Mouse (Mus musculus) liver, embryonic 11.5 days (tissue): ENCODE results near the gene Ciita. TPM values are rescaled to one million over a fixed set of nuclear protein-coding genes. Genes with fewer than 3 reads are reported as not detected.

Experiments
- ATAC-seq: fragments of 200-750 bp; cut with Nextera tagmentation; replicated peaks from 2 replicates; pipeline ENCODE4 v1.8.0; 2017; ENCODE audit warnings: moderate number of reproducible peaks, mild to moderate bottlenecking, moderate TSS enrichment, moderate library complexity; ENCODE audit not compliant: low FRiP score
- DNase-seq: peaks from one replicate; pipeline ENCODE4 v3.0.0-alpha.2; 2017; ENCODE audit warnings: low spot score
- H3K27ac ChIP-seq: fragments of 300-500 bp; sonication (generic); 2 replicates; pipeline ENCODE4 v1.5.1; 2014; ENCODE audit warnings: mild to moderate bottlenecking, low read depth, low read length, control low read depth
- H3K27me3 ChIP-seq: fragments of 300-500 bp; sonication (generic); replicated peaks from 2 replicates; pipeline ENCODE4 v1.6.1; 2014; ENCODE audit warnings: low read length, mixed read lengths; ENCODE audit not compliant: control insufficient read depth, insufficient read depth
- H3K36me3 ChIP-seq: fragments of 300-500 bp; sonication (generic); 2 replicates; pipeline ENCODE4 v1.6.1; 2014; ENCODE audit warnings: mild to moderate bottlenecking, low read length, moderate library complexity, mixed read lengths; ENCODE audit not compliant: control insufficient read depth, insufficient read depth
- H3K4me1 ChIP-seq: fragments of 300-500 bp; sonication (generic); replicated peaks from 2 replicates; pipeline ENCODE4 v1.6.1; 2014; ENCODE audit warnings: low read length, mixed read lengths; ENCODE audit not compliant: control insufficient read depth, insufficient read depth
- H3K4me2 ChIP-seq: fragments of 300-500 bp; sonication (generic); 2 replicates; pipeline ENCODE4 v1.6.1; 2014; ENCODE audit warnings: mild to moderate bottlenecking, control low read depth, moderate library complexity
- H3K4me3 ChIP-seq: fragments of 300-500 bp; sonication (generic); 2 replicates; pipeline ENCODE4 v1.5.1; 2014; ENCODE audit warnings: low read depth, low read length, control low read depth
- H3K9ac ChIP-seq: fragments of 300-500 bp; sonication (generic); 2 replicates; pipeline ENCODE4 v1.6.1; 2014; ENCODE audit warnings: low read depth, low read length, control low read depth
- H3K9me3 ChIP-seq: fragments of 300-500 bp; sonication (generic); 2 replicates; pipeline ENCODE4 v1.6.1; 2016; ENCODE audit warnings: low read length, inconsistent platforms, mixed read lengths; ENCODE audit not compliant: control insufficient read depth
- WGBS: fragments of 180-500 bp; shearing (Covaris S2); extraction: QIAGEN DNeasy Blood & Tissue Kit; methylation state at CpG from one replicate; pipeline ENCODE4 v1.1.7; 2014; 5-methylcytosine and 5-hydroxymethylcytosine counted together
- polyA plus RNA-seq: library from polyadenylated mRNA; unstranded; fragments of >200 nt; fragmentation: Nextera tagmentation; extraction: Ambion mirVana; gene quantifications from 2 replicates; pipeline ENCODE4 v1.2.1, GENCODE M21; 2014

Ciita gene
- polyA plus RNA-seq, 1 experiment from 2014 or later: 0.14 TPM

GRCm38 (mm10) chr16:10446573-10447263, 33.1 kb upstream of the Ciita start:
- no peaks in the 10 kb centered on the region for H3K27me3 ChIP-seq
- no peak overlapping the region for H3K27ac ChIP-seq
- 42% methylated on average over 13 of the region's 13 CpGs for WGBS
- 0 out of 2 replicates have a peak overlapping the region, but pooled peaks have one; percentile 9 for H3K9ac ChIP-seq
- ATAC-seq (no peak), DNase-seq (no peak)
- no peaks in the 10 kb centered on the region for H3K36me3 ChIP-seq
- H3K4me1 ChIP-seq: peaks cover 5% of the 10 kb centered on the region; the same call in 1 of the 2 replicates
- H3K9me3 ChIP-seq: no peaks in the 10 kb centered on the region
- H3K4me3 ChIP-seq: peak overlapping the region; percentile 31
- peak overlapping the region; percentile 58 for H3K4me2 ChIP-seq

DNA sequence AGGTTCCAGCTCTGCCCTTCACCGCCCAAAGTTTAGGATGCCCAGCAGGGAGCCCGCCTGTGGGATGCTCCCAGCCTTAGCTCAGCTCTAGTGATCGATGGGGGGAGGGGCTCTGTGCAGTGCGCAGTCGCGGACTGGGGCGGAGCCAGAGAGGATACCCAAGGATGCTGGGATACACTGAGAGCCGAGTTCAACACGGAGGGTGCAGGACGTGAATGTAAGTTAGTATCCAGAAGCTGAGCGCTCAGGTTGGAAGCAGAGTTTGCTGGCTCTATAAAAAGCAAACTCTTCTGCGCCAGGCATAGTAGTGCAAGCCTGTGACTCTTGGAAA, 32.6 kb upstream of the Ciita start, which contains the start of gene Tvp23a:
Tvp23a (minus strand) TSS at position 99 of the 331 bp plus-strand sequence.
- ATAC-seq: peak; percentile 74

DNA sequence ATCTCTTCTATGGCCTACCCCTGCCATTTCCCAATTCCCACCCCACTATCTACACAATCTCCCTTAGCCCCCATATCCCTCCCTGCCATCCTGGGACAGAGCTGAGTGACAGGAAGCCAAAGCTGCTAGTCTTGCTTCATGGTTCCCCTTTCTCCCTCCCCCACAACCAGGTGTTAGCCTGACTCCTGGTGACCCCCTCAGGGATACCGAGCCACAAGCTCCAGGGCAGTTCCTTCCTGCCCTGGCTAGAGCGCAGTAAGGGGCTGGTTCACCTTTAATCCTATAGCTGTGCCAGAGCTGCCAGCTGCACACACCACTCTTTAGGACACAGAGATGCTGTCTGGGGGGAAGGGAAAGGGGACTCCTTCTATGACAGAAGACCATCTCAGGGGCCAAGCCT, 32.1 kb upstream of the Ciita start:
- H3K36me3 ChIP-seq: no peaks in the 10 kb centered on the region
- H3K4me3 ChIP-seq: peak overlapping the region; percentile 31; the same call in 1 of the 2 replicates
- DNase-seq (no peak), ATAC-seq (no peak)
- H3K4me1 ChIP-seq: peaks cover 5% of the 10 kb centered on the region; the same call in 1 of the 2 replicates
- no peaks in the 10 kb centered on the region for H3K27me3 ChIP-seq
- no peaks in the 10 kb centered on the region for H3K9me3 ChIP-seq
- 39% methylated on average over 2 of the region's 2 CpGs for WGBS
- H3K4me2 ChIP-seq: peak overlapping the region; percentile 58
- H3K27ac ChIP-seq: no peak overlapping the region
- H3K9ac ChIP-seq: no peak overlapping the region

More for the DNA sequence above, 32.6 kb upstream of the Ciita start, which contains the start of gene Tvp23a:
- H3K27ac ChIP-seq: no peak within 1 kb of the TSS
- H3K4me3 ChIP-seq: peak within 1 kb of the TSS; percentile 31
- no peaks in the 10 kb centered on the region for H3K36me3 ChIP-seq
- H3K9ac ChIP-seq: peak within 1 kb of the TSS; percentile 26; the same call in 1 of the 2 replicates
- peak; percentile 53 for DNase-seq
- H3K9me3 ChIP-seq: no peaks in the 10 kb centered on the region
- peak within 1 kb of the TSS; percentile 58 for H3K4me2 ChIP-seq
- peaks cover 5% of the 10 kb centered on the region; the same call in 1 of the 2 replicates for H3K4me1 ChIP-seq
- 13% methylated on average over 12 of the region's 12 CpGs for WGBS
- H3K27me3 ChIP-seq: no peaks in the 10 kb centered on the region

GRCm38 (mm10) chr16:10448931-10449330, 30.9 kb upstream of the Ciita start:
- no peak overlapping the region; the same call in 1 of the 2 replicates for H3K27ac ChIP-seq
- H3K9ac ChIP-seq: no peak overlapping the region

GRCm38 (mm10) chr16:10451906-10452305, 28.0 kb upstream of the Ciita start:
- peaks cover 5% of the 10 kb centered on the region; the same call in 1 of the 2 replicates for H3K4me1 ChIP-seq
- H3K4me2 ChIP-seq: no peak overlapping the region
- no peaks in the 10 kb centered on the region for H3K27me3 ChIP-seq
- no peak for ATAC-seq
- H3K9ac ChIP-seq: no peak overlapping the region
- no peak for DNase-seq
- H3K27ac ChIP-seq: no peak overlapping the region
- H3K4me3 ChIP-seq: no peak overlapping the region
- no peaks in the 10 kb centered on the region for H3K36me3 ChIP-seq
- WGBS: 74% methylated on average over 2 of the region's 2 CpGs
- H3K9me3 ChIP-seq: no peaks in the 10 kb centered on the region

More at GRCm38 (mm10) chr16:10448931-10449330, 30.9 kb upstream of the Ciita start:
- no peaks in the 10 kb centered on the region for H3K36me3 ChIP-seq
- WGBS: 70% methylated on average over 9 of the region's 9 CpGs
- DNase-seq: no peak
- H3K4me3 ChIP-seq: no peak overlapping the region
- H3K4me2 ChIP-seq: no peak overlapping the region
- ATAC-seq: no peak
- H3K9me3 ChIP-seq: no peaks in the 10 kb centered on the region
- H3K4me1 ChIP-seq: peaks cover 5% of the 10 kb centered on the region; the same call in 1 of the 2 replicates
- no peaks in the 10 kb centered on the region for H3K27me3 ChIP-seq

GRCm38 (mm10) chr16:10452445-10452896, 27.4 kb upstream of the Ciita start:
- Histone ChIP-seq H3K4me2 (no peak overlapping the region), H3K9ac (no peak overlapping the region), H3K36me3 (no peaks in the 10 kb centered on the region), H3K9me3 (no peaks in the 10 kb centered on the region), H3K4me3 (no peak overlapping the region), H3K27me3 (no peaks in the 10 kb centered on the region), H3K27ac (no peak overlapping the region), H3K4me1 (peaks cover 5% of the 10 kb centered on the region; the same call in 1 of the 2 replicates)
- ATAC-seq (no peak), DNase-seq (no peak)
- WGBS: 80% methylated on average over 8 of the region's 8 CpGs

DNA sequence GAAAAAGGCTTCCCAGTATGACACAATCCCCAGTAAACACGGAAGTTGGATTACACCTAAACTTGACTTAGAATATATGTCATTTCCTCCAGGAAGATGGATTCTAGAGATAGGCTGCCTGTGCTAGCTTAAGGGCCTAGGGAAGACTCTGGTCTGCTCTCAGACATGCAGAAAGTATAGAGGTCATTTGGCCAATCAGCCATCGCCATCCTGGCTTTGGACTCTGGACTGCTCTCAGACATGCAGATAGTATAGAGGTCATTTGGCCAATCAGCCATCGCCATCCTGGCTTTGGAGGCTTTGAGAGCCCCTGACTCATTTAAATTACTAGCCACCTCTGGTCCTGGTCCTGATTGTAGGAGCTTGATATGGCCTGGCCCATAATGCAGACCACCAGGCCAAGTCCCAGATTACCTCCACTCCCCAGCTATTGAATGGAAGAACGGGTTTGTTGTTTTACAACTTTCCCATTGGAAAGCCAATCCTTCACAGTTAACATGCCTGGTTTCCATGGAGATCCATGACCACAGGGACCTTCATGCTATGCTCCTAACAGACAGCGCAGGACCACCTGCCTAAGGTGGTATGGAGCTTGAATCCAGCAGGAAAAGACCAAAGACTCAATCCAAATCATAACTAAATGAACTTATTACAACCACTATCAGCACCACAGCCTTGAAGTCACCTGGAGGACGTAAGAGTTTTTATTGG, 25.8 kb upstream of the Ciita start:
- H3K27ac ChIP-seq: no peak overlapping the region
- ATAC-seq: no peak

DNA sequence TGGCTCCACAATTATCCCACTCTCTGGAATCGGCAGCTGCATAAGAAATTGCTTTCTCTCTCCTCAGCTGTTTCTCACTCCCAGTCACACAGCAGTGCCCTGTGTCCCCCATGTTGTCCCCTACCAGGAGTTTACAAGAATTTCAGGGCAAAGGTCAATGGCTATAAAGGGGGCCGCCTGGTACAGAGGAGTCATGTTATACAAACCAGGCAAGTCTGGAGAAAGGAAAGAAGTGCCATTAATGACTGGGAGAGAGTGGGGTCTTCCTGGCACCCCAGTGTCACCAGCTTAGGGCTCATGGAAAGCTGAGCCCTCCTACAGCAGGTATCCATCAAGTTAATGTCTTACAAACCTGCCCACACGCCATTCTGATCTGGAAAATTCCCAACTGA, 25.3 kb upstream of the Ciita start:
- no peak overlapping the region for H3K4me3 ChIP-seq
- no peaks in the 10 kb centered on the region for H3K4me1 ChIP-seq
- no peaks in the 10 kb centered on the region for H3K36me3 ChIP-seq
- WGBS: 60% methylated on average over 3 of the region's 3 CpGs
- H3K9ac ChIP-seq: no peak overlapping the region
- no peaks in the 10 kb centered on the region for H3K9me3 ChIP-seq
- no peak overlapping the region for H3K27ac ChIP-seq
- no peaks in the 10 kb centered on the region for H3K27me3 ChIP-seq
- no peak for DNase-seq
- H3K4me2 ChIP-seq: no peak overlapping the region
- ATAC-seq: no peak

More for the DNA sequence above, 25.8 kb upstream of the Ciita start:
- Histone ChIP-seq H3K4me1 (no peaks in the 10 kb centered on the region), H3K4me3 (no peak overlapping the region), H3K9me3 (no peaks in the 10 kb centered on the region), H3K36me3 (no peaks in the 10 kb centered on the region), H3K9ac (no peak overlapping the region), H3K4me2 (no peak overlapping the region), H3K27me3 (no peaks in the 10 kb centered on the region)
- DNase-seq: no peak
- 67% methylated on average over 6 of the region's 6 CpGs for WGBS
